Mouse (Mus musculus) myocyte (in vitro differentiated cells): Measurements from ENCODE around the gene Clpb.

Experiments used
- CEBPB ChIP-seq: IDR thresholded peaks from 2 replicates; pipeline ENCODE4 v1.6.1; 2011; ENCODE audit warnings: mild to moderate bottlenecking, moderate library complexity; ENCODE audit not compliant: poor library complexity, insufficient read depth, severe bottlenecking
- E2F4 ChIP-seq: IDR thresholded peaks from one replicate; pipeline ENCODE4 v1.6.1; 2011; ENCODE audit warnings: mild to moderate bottlenecking, control low read depth, moderate library complexity; ENCODE audit not compliant: insufficient read depth
- MAX ChIP-seq: IDR thresholded peaks from one replicate; pipeline ENCODE4 v1.6.1; 2011; ENCODE audit warnings: low read depth, mild to moderate bottlenecking, control low read depth
- MYOD1 ChIP-seq, 3 experiments: IDR thresholded peaks; one replicate each; pipeline ENCODE4 v1.6.1; 2011; ENCODE audit warnings: control low read depth in 2 of 3, low read depth in 2 of 3, mild to moderate bottlenecking in 2 of 3, moderate library complexity in 1 of 3; ENCODE audit not compliant: insufficient read length in 2 of 3, control insufficient read depth in 1 of 3
- MYOG ChIP-seq, 3 experiments: IDR thresholded peaks; one replicate each; pipeline ENCODE4 v1.6.1; 2011; ENCODE audit warnings: control low read depth in 2 of 3, low read depth in 2 of 3, mild to moderate bottlenecking in 2 of 3; ENCODE audit not compliant: insufficient read length in 2 of 3, control insufficient read depth in 1 of 3, insufficient read depth in 1 of 3
- POLR2A ChIP-seq: IDR thresholded peaks from one replicate; pipeline ENCODE4 v1.6.1; 2011; ENCODE audit warnings: low read depth, mild to moderate bottlenecking, control low read depth, moderate library complexity; ENCODE audit not compliant: insufficient read length
- POLR2AphosphoS2 ChIP-seq: IDR thresholded peaks from one replicate; pipeline ENCODE4 v1.6.1; 2011; ENCODE audit warnings: low read depth, control low read depth; ENCODE audit not compliant: insufficient read length
- REST ChIP-seq: IDR thresholded peaks from one replicate; pipeline ENCODE4 v1.6.1; 2011; ENCODE audit warnings: mild to moderate bottlenecking, control low read depth, moderate library complexity; ENCODE audit not compliant: insufficient read depth, insufficient read length
- SRF ChIP-seq: IDR thresholded peaks from one replicate; pipeline ENCODE4 v1.6.1; 2011; ENCODE audit warnings: low read depth; ENCODE audit not compliant: control insufficient read depth, insufficient read length
- TCF12 ChIP-seq: IDR thresholded peaks from one replicate; pipeline ENCODE4 v1.6.1; 2011; ENCODE audit warnings: mild to moderate bottlenecking, control low read depth; ENCODE audit not compliant: poor library complexity, insufficient read depth, severe bottlenecking
- TCF3 ChIP-seq: IDR thresholded peaks from one replicate; pipeline ENCODE4 v1.6.1; 2011; ENCODE audit warnings: low read depth, control low read depth; ENCODE audit not compliant: insufficient read length
- USF1 ChIP-seq: IDR thresholded peaks from one replicate; pipeline ENCODE4 v1.6.1; 2011; ENCODE audit warnings: low read depth, mild to moderate bottlenecking, control low read depth, moderate library complexity

- TF ChIP-seq TCF12 (no peak), MAX (no peak), POLR2A (no peak), USF1 (no peak), E2F4 (no peak), SRF (no peak), MYOG (IDR thresholded peaks at IDR 0.05; ENCODE audit: control insufficient read depth in 1 of 3, insufficient read depth in 1 of 3, insufficient read length in 2 of 3, low read depth in 2 of 3) (no peak), TCF3 (no peak), POLR2AphosphoS2 (no peak), REST (no peak), MYOD1 (IDR thresholded peaks at IDR 0.05; ENCODE audit: control insufficient read depth in 1 of 3, insufficient read length in 2 of 3, low read depth in 2 of 3) (no peak), CEBPB (no peak)
Observed at GRCm38 (mm10) chr7:101725081-101725480, 61.6 kb downstream of the Clpb start.
